Mouse (Mus musculus) E14TG2a.4 (cell line): ENCODE results near the gene Agap1.

Source experiments
- CTCF ChIP-seq: conservative IDR thresholded peaks from 2 replicates; pipeline ENCODE4 v1.5.1; 2014; ENCODE audit warnings: low read length
- NANOG ChIP-seq: IDR thresholded peaks from 2 replicates; pipeline ENCODE4 v1.6.1; 2014; ENCODE audit warnings: borderline replicate concordance, low read length, mixed read lengths
- POU5F1 ChIP-seq: IDR thresholded peaks from 2 replicates; pipeline ENCODE4 v1.6.1; 2014; ENCODE audit warnings: low read length, borderline replicate concordance

GRCm38 (mm10) chr1:89752659-89753058 is 298.1 kb downstream of the Agap1 start:
- TF ChIP-seq CTCF (peak; percentile 60), NANOG (no peak), POU5F1 (no peak)
